Mouse (Mus musculus) embryo, embryonic 10.5 days (tissue): ENCODE data around the gene Iqsec1.

ENCODE experiments used
- DNase-seq: peaks from one replicate; pipeline ENCODE4 v3.0.0-alpha.2; 2015; ENCODE audit warnings: low spot score

Iqsec1 gene

DNA sequence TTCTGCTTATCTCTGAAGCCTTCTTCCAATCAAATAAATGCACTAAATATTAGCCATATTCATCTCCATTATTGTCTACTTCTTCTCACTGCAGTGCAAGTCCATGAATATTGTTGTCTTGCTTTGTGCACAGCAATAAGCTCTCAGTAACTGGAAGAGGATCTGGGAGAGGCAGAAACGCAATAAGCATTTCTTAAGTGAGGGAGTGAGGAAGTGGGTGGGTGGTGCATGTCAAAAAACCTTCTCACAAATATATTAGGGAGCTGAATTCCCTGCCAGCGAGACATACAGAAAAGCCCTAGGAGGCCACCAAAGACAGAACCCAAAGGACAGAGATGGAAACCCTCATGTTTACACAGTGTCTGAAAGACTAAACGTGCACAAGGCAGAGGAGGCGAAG is 35.1 kb downstream of the Iqsec1 start:
- no peak for DNase-seq

DNA sequence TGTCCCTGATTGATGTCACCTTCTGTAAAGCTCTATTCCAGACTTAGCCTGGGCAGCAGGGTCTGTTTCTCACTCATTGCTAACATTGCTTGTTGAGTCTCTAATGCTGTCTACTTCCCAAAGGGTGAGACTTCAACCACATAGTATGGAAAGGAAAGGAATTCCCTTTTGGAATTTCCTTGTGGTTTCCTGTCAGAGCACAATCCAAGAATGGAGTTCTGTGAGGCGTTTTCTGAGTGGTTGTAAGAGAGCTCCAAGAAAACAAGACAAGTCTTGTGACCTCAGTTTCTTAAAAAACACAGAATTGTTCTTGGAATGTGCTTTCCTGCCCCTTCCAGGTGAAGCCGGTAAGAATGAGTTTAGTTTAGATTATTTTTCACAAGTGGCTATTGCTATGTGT is 37.5 kb downstream of the Iqsec1 start:
- no peak for DNase-seq

DNA sequence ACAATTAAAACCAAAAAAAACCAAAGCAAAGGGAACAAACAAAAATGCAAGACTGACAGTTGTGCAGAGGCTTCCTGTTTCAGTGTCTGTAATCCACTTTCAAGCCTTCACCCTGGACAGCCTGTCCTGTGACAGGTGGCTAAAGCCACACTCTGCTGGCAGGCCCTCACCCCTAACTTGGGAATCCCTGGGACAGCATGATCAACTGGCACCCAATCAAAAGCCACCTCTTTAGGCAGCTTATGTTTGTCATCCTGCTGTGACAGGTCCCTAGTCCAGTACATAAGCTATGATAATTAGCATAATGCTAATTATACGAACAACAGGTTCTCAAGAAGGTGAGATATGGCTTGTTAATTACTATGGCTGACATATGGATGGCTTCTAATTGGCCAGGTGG is 40.4 kb downstream of the Iqsec1 start:
- no peak for DNase-seq

DNA sequence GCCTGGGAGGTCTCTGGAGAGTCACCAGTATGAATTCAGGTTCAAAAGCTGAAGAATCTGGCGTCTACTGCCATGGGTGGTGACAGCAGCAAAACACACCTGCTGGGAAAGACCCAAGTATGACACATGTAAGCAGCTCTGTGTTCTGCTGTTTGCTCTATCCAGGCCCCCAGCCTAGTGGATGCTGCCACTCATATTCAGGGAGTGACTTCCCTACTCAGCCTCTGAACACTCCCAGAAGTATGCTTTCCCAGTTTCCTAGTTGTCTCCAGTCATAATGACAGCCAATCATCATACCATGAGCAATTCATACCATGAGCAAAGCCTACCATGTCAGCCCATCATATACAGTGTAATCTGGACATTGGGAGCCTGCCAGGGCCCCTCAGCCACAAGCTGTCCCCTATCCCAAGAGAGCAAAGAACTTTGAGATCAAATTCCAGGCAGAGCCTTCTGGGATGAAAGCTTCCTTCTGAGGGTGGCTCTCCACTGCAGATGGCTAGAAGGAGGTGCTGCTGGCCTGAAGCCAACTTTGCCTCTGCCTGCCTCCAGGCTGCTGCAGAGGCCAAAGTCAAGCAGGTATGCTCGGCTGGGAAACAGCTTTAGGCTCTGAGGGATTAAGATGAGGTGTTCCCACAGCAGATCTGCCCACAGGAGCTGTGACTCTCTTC is 42.8 kb downstream of the Iqsec1 start:
- no peak for DNase-seq

DNA sequence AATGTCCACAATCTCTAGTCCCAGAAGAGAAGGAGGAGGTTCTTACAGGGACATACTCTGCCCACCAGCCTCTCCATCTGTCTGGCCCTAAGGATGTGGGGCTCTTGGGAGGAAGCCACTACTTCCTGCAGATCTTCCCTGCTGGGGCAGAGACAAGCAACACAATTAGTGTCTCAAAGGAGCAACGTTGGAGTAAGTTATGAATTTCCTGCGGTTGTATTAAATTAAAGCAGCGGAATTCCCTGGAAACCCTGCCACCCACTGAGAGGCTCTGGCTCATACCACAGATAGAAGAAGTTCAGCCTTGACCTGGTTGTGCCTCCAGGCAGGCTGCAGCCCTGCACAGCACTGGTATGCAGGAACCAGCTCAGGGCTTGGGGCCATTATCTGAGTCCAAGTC is 47.2 kb downstream of the Iqsec1 start:
- DNase-seq = no peak

DNA sequence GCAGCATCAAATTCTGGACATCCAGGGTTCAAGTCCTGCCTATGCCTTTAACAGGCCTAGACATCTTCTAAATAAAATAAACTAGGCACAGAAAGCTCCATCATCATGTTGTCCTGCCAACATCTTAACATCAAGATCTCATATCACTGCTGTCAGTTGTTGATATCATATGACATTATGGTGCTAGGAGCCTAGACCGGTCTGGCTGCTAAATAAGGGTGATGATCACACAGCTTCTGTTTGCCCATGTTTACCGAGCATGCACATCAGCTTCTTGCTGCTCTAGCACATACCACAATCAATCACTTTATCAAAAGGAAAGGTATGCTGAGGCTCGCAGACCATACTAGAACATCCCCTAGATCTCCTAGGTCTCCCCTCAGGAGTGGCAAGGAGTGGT is 54.8 kb downstream of the Iqsec1 start:
- DNase-seq = no peak

DNA sequence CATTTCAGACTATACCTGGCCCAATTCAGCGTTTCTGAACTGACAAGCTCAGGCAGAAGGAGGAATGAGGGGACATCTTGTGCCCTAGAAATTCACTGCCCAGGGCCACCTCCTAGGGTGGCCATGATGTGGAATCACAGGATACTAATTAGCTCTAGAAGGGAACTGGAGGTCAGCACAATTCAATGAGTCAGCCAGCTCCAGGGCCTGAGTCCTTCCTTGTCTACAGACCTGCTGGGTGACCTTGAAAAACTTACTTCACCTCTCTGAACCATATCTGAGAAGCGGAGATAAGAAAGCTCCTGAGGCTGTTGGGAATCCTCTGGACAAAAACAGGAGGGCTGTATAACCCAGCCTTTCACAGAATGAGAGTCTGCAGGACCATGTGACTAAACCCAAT is 59.7 kb downstream of the Iqsec1 start:
- DNase-seq = no peak

DNA sequence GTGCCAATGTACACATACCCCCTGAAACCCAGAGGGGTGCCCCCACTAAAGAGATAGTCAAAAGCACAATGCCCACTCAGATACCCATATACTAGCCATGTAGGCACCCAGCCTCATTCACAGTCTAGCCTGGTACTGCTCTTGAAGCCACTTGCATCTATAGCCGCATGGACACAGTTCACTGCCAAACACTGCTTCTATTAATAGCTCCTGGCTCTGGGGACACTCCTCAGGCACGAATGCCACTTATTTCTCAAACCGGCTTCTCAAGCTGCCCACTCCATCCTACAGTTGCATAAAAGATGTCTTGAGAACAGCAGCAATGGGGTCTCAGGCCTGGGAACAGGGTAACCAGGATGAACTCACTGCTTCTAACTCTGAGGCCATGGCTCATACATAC is 63.0 kb downstream of the Iqsec1 start:
- no peak for DNase-seq

DNA sequence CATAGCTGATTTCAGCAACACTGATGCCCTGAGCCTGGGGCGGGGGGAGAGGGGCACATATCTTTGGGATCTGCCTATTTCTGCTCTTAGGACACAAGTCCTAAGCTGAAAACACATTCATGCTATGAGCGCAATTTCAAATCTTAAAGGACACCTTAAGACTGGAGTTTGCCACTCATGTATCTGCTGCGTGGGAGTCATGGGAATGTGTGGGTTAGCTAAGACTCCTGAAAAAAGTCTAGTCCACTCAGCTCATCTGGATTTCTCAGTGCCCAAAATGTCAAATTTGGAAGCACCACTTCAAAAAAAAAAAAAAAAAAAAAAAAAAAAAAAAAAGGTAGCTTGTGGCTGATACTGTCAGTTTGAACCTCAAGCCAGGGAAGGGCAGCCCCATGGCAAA is 63.7 kb downstream of the Iqsec1 start:
- DNase-seq = no peak

DNA sequence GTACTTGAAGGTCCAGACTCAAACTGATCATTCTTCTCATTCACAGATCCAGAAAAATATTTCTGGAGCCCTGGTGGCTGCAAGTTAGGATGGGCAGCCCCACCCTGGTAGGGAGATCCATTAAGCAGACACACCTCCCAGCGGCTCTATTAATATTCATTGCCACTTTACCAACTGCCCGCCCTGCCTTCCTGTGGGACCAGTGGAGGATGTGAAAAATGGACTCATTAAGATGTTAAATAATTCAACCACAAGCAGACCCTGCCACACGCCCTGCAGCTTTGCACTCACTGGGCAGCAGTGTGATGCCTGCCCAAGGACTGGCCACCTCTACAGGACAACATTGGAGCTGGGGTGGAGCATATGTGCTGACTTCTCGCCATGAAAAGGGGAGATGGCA is 64.1 kb downstream of the Iqsec1 start:
- peak; percentile 31 for DNase-seq

DNA sequence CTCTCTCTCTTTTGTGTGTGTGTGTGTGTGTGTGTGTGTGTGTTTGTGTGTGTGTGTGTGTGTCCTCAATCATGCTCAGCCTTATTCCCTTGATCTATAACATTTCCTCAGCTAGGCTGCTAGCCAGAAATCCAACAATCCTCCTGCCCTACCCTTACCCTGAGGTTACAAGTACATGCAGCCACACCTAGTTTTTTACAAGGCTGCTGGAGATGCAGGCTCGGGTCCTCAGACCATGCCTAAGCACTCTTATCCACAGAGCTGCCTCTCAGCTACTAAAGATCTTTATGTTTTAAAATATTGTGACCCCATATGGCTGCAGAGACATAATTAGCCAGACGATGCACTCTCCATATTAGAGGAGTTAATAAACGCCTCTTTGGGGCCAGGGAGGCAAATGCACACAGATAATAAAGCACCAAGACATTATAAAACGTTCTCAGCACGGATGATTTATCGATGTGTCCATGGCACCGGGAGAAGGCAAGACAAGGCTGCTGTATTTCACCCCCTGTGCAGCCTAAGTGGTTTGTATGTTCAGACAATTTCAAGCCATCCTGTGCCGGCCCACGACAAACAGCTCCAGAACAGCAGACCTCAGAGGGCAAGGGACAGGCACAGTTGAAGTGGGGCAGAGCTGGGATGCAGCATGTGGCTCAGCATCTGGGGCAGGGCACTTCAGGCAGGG is 67.1 kb downstream of the Iqsec1 start:
- no peak for DNase-seq

DNA sequence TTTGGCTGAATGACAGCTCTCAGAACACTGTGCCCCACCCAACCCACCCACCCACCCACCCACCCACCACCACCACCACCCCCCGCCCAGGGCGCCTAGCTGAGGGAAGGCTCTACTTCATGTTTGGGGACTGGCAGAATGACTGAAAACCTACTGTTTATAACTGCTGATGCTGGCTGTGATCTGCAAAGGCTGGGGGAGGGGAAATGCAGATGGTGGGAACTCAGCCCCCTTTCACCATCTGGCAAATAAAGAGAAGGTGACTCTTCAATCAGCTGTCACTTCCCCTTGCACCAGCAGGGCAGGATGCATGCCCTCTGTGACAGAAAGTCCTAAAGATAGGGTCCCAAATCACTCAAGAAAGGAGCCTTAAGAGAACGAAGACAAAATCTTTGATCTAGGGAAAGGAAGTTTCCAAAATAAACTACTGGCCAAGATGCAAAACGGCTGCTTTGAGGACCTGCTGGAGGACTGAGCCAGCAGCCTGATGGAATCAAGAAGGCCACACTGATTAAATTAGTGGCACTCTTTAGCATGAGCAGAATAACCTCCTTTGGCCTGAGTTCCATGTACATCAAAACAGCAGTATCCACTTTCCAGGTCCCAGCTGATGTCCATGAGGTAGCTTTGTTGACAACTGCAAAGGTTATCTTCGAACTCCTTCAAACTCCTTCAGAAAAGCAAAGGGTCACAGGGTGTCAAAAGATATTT is 67.8 kb downstream of the Iqsec1 start:
- DNase-seq = peak; percentile 36

DNA sequence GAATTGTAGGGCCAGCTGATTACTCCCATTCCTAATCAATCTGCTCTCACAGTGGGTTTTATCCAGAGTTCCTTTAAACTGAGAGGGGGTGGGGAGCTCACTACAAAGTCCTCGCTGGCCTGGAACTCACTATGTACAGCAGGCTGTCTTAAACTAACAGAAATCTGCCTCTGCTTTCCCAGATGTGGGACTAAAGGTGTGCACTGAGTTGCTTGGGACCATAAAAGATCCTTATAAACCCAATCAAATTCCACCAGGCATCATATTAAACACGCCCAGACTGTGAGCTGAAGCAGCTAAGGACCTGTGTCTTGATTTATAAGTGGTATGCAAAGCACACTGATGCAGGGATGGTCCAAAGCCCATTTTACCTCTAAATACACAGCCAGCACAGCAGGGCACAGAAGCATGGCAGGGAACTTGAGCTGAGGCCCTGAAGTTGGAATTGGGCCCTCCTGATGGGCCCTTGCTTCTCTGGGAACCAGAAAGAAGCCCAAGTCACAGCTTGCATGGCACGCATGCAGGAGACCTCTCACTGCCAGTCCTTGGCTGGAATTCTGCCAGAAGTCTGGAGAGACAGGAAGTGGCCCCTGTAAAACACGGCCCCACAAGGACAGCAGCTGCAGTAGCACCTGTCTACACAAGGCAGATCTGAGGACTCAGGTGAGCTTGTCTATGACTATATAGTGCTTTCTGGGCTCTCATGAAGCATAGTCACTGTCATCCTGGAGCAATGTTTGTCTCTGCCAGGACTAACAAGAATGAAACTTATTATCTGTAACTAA is 68.7 kb downstream of the Iqsec1 start:
- no peak for DNase-seq

DNA sequence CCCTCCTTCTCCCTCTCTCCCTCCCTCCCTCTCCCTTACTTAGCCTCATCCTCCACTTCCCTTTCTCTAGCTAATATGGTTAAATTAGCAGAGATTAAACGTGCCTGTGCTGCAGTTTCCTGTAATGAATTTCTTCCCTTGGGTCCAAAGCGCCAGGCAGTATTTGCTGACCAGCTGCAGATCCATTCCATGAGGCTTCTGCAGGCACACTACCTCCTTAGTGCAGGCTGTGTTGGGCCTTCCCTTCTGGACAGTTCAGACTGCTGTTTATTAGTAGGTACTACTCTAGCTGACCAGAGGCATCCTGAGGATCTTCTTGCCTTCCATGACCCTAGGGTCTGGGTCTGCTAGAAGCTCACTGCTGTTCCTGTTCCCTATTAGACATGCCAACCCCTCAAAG is 72.9 kb downstream of the Iqsec1 start:
- no peak for DNase-seq

DNA sequence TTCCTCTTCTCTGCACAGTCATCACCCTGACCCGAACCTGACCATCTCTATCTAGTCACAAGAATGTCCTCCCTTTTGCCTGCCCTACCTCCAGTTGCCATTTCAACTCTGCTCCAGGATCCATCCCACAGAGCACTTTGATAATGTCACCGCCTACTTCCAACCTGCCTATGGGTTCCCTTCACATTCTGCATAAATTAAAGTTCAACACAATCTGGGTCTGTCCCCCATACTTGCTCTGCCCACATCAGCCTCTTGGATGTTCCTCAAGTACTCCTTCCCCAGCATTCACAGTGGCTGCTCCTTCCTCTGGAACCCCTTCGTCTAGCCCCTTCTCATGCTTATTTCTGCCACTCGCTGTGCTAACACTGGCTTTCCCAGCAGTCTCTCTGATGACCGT is 74.7 kb downstream of the Iqsec1 start:
- DNase-seq = no peak

DNA sequence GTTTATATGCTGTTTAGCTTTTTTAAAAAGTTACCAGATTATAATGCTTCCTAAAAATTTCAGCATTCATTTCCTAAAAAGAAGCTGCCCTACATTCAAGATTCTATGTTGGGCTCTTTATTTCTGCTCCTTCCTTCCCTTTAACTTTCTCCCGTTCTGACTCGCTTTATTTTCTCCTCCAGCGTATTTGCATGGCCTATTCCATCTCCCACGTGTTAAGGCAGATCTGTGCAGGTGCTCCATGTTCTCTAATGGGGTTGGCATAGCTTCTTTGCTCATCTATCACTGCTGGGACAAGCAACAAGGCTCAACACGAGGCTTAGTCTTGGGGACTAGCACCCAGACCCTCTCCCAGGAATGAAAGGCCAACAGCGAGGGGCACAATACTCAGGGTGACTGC is 75.7 kb downstream of the Iqsec1 start:
- no peak for DNase-seq

DNA sequence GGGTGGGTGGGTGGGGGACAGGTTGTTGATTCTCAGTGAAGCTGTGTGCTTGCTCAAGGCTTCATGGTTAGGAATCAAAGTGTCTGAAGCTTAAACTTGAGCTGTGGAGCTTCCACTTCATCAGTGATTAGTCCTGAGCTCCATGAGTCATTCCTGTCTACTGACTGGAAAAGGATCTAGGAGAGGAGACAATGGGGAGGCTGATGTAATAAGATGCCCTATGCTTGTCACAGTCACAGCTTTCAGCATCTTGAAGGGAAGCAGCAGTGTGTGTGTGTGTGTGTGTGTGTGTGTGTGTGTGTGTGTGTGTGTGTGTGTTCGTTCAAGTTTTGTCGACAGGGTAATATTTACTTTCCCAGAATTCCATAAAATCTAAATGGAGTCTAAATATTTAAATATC is 84.3 kb downstream of the Iqsec1 start:
- DNase-seq = no peak

DNA sequence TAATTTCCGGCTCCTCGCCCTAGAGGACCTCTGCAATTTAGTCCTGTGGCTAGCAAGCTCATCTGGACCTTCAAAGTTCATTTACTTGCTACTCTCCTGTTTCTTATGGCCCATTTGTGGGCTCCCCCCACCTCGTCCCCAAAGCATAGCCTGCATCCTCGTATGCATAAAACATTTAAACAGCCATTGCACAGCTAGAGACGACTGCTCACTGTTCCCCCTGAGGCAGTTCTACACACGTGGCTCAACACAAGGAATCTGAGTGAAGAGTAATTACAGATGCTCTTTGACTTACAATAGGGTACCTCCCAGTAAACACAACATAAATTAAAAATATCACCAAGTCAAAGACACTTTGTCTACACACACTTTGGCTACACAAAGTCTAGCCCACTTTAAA is 88.2 kb downstream of the Iqsec1 start:
- no peak for DNase-seq

DNA sequence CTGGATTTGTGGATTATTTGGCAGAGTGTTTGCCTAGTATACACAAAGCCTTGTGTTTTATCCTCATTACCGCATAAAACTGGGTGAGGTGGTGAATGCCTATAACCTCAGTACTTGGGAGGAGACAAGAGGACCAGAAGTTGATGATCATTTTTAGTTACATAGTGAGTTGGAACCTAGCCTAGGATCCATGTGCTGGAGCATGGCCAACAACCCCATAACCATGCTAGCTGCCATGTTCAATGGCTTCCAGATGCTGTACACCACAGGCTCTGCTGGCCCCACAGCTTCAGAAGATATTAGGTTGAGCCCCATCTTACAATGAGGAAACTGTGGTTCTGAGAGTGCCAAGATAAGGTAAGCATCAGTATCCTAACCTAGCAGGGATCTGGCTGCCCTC is 89.2 kb downstream of the Iqsec1 start:
- DNase-seq = no peak

DNA sequence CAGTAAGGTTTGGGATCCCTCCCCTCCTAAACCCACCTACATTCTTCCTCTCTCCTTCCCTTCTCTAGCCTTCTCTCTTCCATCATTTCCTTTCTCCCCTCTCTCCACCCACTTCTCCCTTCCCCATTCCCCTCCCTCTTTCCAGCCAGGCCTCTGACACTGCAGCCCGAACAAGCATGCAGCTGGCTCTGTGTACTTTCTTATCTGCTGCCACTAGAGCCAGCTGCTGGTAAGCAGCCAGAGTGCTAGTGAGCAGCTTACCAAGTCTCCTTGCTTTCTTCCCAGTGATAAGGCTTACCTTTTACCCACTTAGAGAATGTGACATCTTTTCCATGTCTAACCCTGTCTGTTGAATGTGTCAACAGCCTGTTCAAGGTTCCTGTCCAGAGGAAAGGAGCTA is 90.4 kb downstream of the Iqsec1 start:
- no peak for DNase-seq

DNA sequence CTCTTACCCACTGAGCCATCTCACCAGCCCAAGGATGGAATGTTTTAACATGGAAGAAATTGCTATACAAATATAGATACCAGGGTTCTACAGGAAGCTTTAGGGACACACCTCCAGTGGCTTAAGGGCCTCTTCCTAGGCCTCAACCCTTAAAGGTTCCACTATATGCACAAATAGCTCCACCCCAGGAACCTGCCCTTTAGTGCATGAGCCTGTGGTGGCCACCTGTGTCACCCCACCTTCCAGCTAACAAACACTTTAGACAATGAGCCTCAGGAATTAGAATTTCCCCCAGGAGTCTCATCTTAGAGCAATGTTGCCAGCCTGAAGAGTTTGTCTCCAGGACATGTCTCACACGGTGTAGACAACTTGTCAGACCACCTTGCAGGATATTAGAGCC is 96.1 kb downstream of the Iqsec1 start:
- DNase-seq = no peak

DNA sequence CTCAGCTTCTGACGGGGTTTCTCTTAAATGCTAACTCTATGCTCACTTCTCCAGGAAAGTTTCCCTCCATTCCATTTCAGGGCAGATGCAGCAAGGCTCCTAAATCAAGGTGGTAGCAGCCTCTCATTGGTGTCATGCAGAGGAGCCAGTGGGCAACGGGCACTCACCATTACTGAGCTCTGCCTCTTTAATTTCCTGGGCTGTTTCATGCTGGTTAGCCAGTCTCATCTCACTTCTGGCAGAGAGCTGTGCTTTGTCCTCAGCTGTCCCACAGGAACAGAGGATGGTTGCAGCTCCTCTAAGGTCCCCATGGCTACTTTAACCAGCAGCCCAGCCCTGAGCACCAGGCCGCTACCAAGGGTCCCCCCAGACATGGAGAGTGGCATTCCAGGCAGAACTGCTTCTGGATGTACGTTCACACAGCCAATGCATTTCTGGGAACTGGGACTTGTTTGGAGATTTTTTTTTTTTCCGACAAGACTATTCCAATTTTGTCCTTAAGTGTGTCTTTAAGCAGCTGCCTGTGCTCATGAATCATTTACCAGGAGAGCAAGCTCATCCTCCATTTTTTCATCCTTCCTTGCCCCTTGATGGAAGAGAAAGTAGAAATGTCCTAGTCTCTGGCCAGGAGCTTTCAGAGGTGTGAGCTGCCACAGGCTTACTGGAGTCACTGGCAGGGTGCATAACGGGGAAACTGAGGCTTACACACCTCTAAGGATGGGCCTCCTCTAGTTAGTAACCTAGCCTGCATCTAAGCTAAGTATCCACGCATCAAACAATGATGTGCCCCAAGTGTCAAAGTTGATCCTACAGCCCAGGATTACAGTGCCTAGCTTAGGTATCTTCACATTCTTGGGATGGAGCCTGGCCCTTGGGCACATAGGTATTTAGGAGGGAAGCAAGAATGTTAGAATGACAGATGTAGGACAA is 98.9 kb downstream of the Iqsec1 start:
- no peak for DNase-seq
